In genomic region chr5:139796001-139796620, GRCm38 (mm10) we compare ENCODE assay signal across 11 mouse cellular contexts. TPM values are rescaled to one million over a fixed set of nuclear protein-coding genes. Genes with fewer than 3 reads are reported as not detected.
DNase-seq lines count a peak whose midpoint lies in the region; ATAC-seq and TF ChIP-seq lines count a peak whose summit lies in the region.
"Had no signal": no experiment of that assay in that cellular context is flagged by ENCODE, and none has a peak within 500 bp of the region (broad histone marks: within the 10 kb centered on the region; RNA-seq: fewer than 3 reads in every experiment).

No protein-coding gene starts in this region.

- 79% methylated on average over 9 of the region's 9 CpGs for WGBS in hindbrain, embryonic 13.5 days
- WGBS in hindbrain, postnatal 0 days: 70% methylated on average over 9 of the region's 9 CpGs
- 86% methylated on average over 9 of the region's 9 CpGs for WGBS in neural tube, embryonic 12.5 days
- 81% methylated on average over 9 of the region's 9 CpGs for WGBS in neural tube, embryonic 15.5 days
- 67% methylated on average over 9 of the region's 9 CpGs for WGBS in heart, embryonic 16.5 days
- 60% methylated on average over 9 of the region's 9 CpGs for WGBS in stomach, embryonic 14.5 days

- peaks cover 17% of the 10 kb centered on the region for H3K36me3 ChIP-seq in hindbrain, embryonic 13.5 days
- peaks cover 14% of the 10 kb centered on the region; the same call in 1 of the 2 replicates for H3K36me3 ChIP-seq in hindbrain, postnatal 0 days (ENCODE audit: insufficient read depth, low read length)
- peaks cover 19% of the 10 kb centered on the region for H3K36me3 ChIP-seq in neural tube, embryonic 12.5 days
- H3K36me3 ChIP-seq in neural tube, embryonic 15.5 days: peaks cover 13% of the 10 kb centered on the region
- H3K36me3 ChIP-seq in heart, embryonic 16.5 days (ENCODE audit: control insufficient read depth, insufficient read depth): peaks cover 18% of the 10 kb centered on the region
- peaks cover 13% of the 10 kb centered on the region for H3K36me3 ChIP-seq in stomach, embryonic 14.5 days (ENCODE audit: control insufficient read depth, insufficient read depth, low read length)

- no peak overlapping the region for H3K9ac ChIP-seq in hindbrain, embryonic 13.5 days
- no peak overlapping the region for H3K9ac ChIP-seq in hindbrain, postnatal 0 days (replicated peaks; ENCODE audit: low read length)
- no peak overlapping the region for H3K9ac ChIP-seq in neural tube, embryonic 12.5 days
- no peak overlapping the region for H3K9ac ChIP-seq in neural tube, embryonic 15.5 days (replicated peaks)
- peak overlapping the region; percentile 79 for H3K9ac ChIP-seq in heart, embryonic 16.5 days (ENCODE audit: low read length)
- no peak overlapping the region for H3K9ac ChIP-seq in stomach, embryonic 14.5 days (replicated peaks; ENCODE audit: low read depth, low read length)

- peaks cover 43% of the 10 kb centered on the region for H3K27me3 ChIP-seq in hindbrain, embryonic 13.5 days
- no peaks in the 10 kb centered on the region for H3K27me3 ChIP-seq in hindbrain, postnatal 0 days (ENCODE audit: insufficient read depth, low read length)
- H3K27me3 ChIP-seq in neural tube, embryonic 12.5 days (replicated peaks): no peaks in the 10 kb centered on the region; the same call in 1 of the 2 replicates
- H3K27me3 ChIP-seq in neural tube, embryonic 15.5 days (replicated peaks): no peaks in the 10 kb centered on the region
- H3K27me3 ChIP-seq in heart, embryonic 16.5 days (ENCODE audit: control insufficient read depth, insufficient read depth, low read length): no peaks in the 10 kb centered on the region
- H3K27me3 ChIP-seq in stomach, embryonic 14.5 days (ENCODE audit: control insufficient read depth, insufficient read depth, low read length): no peaks in the 10 kb centered on the region

- no peak overlapping the region for H3K4me2 ChIP-seq in hindbrain, embryonic 13.5 days
- H3K4me2 ChIP-seq in hindbrain, postnatal 0 days (ENCODE audit: low read depth, low read length): no peak overlapping the region
- H3K4me2 ChIP-seq in neural tube, embryonic 12.5 days (replicated peaks): peak overlapping the region; percentile 66; the same call in 1 of the 2 replicates
- H3K4me2 ChIP-seq in neural tube, embryonic 15.5 days: no peak overlapping the region; the same call in 1 of the 2 replicates
- peak overlapping the region; percentile 66 for H3K4me2 ChIP-seq in heart, embryonic 16.5 days (ENCODE audit: low read depth, low read length)
- H3K4me2 ChIP-seq in stomach, embryonic 14.5 days (replicated peaks; ENCODE audit: low read depth, low read length): peak overlapping the region; percentile 24; the same call in 1 of the 2 replicates

- H3K4me1 ChIP-seq in hindbrain, embryonic 13.5 days (replicated peaks): peaks cover 70% of the 10 kb centered on the region
- H3K4me1 ChIP-seq in hindbrain, postnatal 0 days (ENCODE audit: insufficient read depth, low read length): peaks cover 38% of the 10 kb centered on the region
- peaks cover 68% of the 10 kb centered on the region for H3K4me1 ChIP-seq in neural tube, embryonic 12.5 days
- peaks cover 69% of the 10 kb centered on the region for H3K4me1 ChIP-seq in neural tube, embryonic 15.5 days
- peaks cover 72% of the 10 kb centered on the region for H3K4me1 ChIP-seq in heart, embryonic 16.5 days (ENCODE audit: control insufficient read depth, insufficient read depth, low read length)
- H3K4me1 ChIP-seq in stomach, embryonic 14.5 days (ENCODE audit: control insufficient read depth, insufficient read depth, low read length): peaks cover 48% of the 10 kb centered on the region

- no peak for TF ChIP-seq CTCF in hindbrain, postnatal 0 days (IDR thresholded peaks at IDR 0.05; ENCODE audit: low read depth)

- peak overlapping the region; percentile 97; the same call in 1 of the 2 replicates for H3K27ac ChIP-seq in hindbrain, embryonic 13.5 days
- no peak overlapping the region for H3K27ac ChIP-seq in hindbrain, postnatal 0 days
- no peak overlapping the region for H3K27ac ChIP-seq in neural tube, embryonic 12.5 days
- no peak overlapping the region for H3K27ac ChIP-seq in neural tube, embryonic 15.5 days (replicated peaks)
- peak overlapping the region; percentile 98 for H3K27ac ChIP-seq in heart, embryonic 16.5 days (ENCODE audit: low read length)
- H3K27ac ChIP-seq in stomach, embryonic 14.5 days (ENCODE audit: low read length): peak overlapping the region; percentile 29

- ATAC-seq in hindbrain, embryonic 13.5 days (ENCODE audit: low FRiP score): no peak
- no peak for ATAC-seq in hindbrain, postnatal 0 days
- no peak for ATAC-seq in neural tube, embryonic 12.5 days (ENCODE audit: low FRiP score, low read depth)
- no peak for ATAC-seq in neural tube, embryonic 15.5 days (ENCODE audit: low FRiP score)
- no peak for ATAC-seq in heart, embryonic 16.5 days (replicated peaks; ENCODE audit: extremely low read depth, insufficient read depth, low FRiP score)
- no peak for ATAC-seq in stomach, embryonic 14.5 days (ENCODE audit: insufficient number of reproducible peaks, insufficient read depth, low FRiP score, low read depth)

- no peaks in the 10 kb centered on the region for H3K9me3 ChIP-seq in hindbrain, embryonic 13.5 days
- no peaks in the 10 kb centered on the region for H3K9me3 ChIP-seq in hindbrain, postnatal 0 days (ENCODE audit: low read length)
- H3K9me3 ChIP-seq in neural tube, embryonic 12.5 days: no peaks in the 10 kb centered on the region
- no peaks in the 10 kb centered on the region for H3K9me3 ChIP-seq in neural tube, embryonic 15.5 days (replicated peaks)
- H3K9me3 ChIP-seq in heart, embryonic 16.5 days (replicated peaks; ENCODE audit: control insufficient read depth, low read length): no peaks in the 10 kb centered on the region
- no peaks in the 10 kb centered on the region for H3K9me3 ChIP-seq in stomach, embryonic 14.5 days (ENCODE audit: control insufficient read depth, low read depth, low read length)
- H3K9me3 ChIP-seq: G1E had no signal

- DNase-seq in hindbrain, postnatal 0 days (ENCODE audit: low spot score): no peak
- DNase-seq in thymus, adult 18-20 months: no peak
- DNase-seq in frontal cortex, adult 2 months (ENCODE audit: extremely low spot score in 1 of 2, low spot score in 1 of 2): no peak

- H3K4me3 ChIP-seq in hindbrain, embryonic 13.5 days: no peak overlapping the region
- H3K4me3 ChIP-seq in hindbrain, postnatal 0 days (ENCODE audit: low read length): no peak overlapping the region
- no peak overlapping the region for H3K4me3 ChIP-seq in neural tube, embryonic 12.5 days
- H3K4me3 ChIP-seq in neural tube, embryonic 15.5 days (replicated peaks): no peak overlapping the region
- no peak overlapping the region for H3K4me3 ChIP-seq in heart, embryonic 16.5 days (ENCODE audit: low read length)
- H3K4me3 ChIP-seq in stomach, embryonic 14.5 days (ENCODE audit: low read depth, low read length): no peak overlapping the region

RNA-seq across cellular contexts. Expression of gene Mafk, which starts 4.8 kb away (rescaled TPM):
- polyA plus RNA-seq in hindbrain, embryonic 13.5 days (2015; fragmentation: Nextera tagmentation; extraction: Ambion mirVana): 13.2 and 13.4 TPM in 2 replicates
- total RNA-seq in hindbrain, postnatal 0 days (2014; rRNA removed): 12.9 and 13.1 TPM in 2 replicates
- polyA plus RNA-seq in hindbrain, postnatal 0 days (2015; fragmentation: Nextera tagmentation; extraction: Ambion mirVana): 6.5 and 7.0 TPM in 2 replicates
- 12.8 and 12.9 TPM in 2 replicates for polyA plus RNA-seq in neural tube, embryonic 12.5 days (2016; fragmentation: Nextera tagmentation; extraction: Ambion mirVana)
- polyA plus RNA-seq in neural tube, embryonic 15.5 days (2015; fragmentation: Nextera tagmentation; extraction: Ambion mirVana): 10.8 and 14.2 TPM in 2 replicates
- 22.1 and 24.9 TPM in 2 replicates for polyA plus RNA-seq in heart, embryonic 16.5 days (2015; fragmentation: Nextera tagmentation; extraction: Ambion mirVana)
- polyA plus RNA-seq in stomach, embryonic 14.5 days (2014; fragmentation: Nextera tagmentation; extraction: Ambion mirVana): 6.9 and 7.1 TPM in 2 replicates
- polyA plus RNA-seq in frontal cortex, adult 2 months (2012; rRNA removed): 6.9 and 7.3 TPM in 2 replicates

RNA-seq across cellular contexts. Expression of gene Ints1, which starts 20.6 kb away (rescaled TPM):
- 24.7 and 27.3 TPM in 2 replicates for polyA plus RNA-seq in hindbrain, embryonic 13.5 days (2015; fragmentation: Nextera tagmentation; extraction: Ambion mirVana)
- total RNA-seq in hindbrain, postnatal 0 days (2014; rRNA removed): 126 and 158 TPM in 2 replicates
- 23.2 and 24.3 TPM in 2 replicates for polyA plus RNA-seq in hindbrain, postnatal 0 days (2015; fragmentation: Nextera tagmentation; extraction: Ambion mirVana)
- polyA plus RNA-seq in neural tube, embryonic 12.5 days (2016; fragmentation: Nextera tagmentation; extraction: Ambion mirVana): 33.7 and 34.3 TPM in 2 replicates
- 25.6 and 29.0 TPM in 2 replicates for polyA plus RNA-seq in neural tube, embryonic 15.5 days (2015; fragmentation: Nextera tagmentation; extraction: Ambion mirVana)
- polyA plus RNA-seq in heart, embryonic 16.5 days (2015; fragmentation: Nextera tagmentation; extraction: Ambion mirVana): 16.9 and 20.2 TPM in 2 replicates
- polyA plus RNA-seq in stomach, embryonic 14.5 days (2014; fragmentation: Nextera tagmentation; extraction: Ambion mirVana): 27.3 and 35.3 TPM in 2 replicates
- polyA plus RNA-seq in frontal cortex, adult 2 months (2012; rRNA removed): 70.4 and 73.5 TPM in 2 replicates

RNA-seq across cellular contexts. Expression of gene Tmem184a, which starts 23.6 kb away (rescaled TPM):
- 0.05 and 0.12 TPM in 2 replicates for polyA plus RNA-seq in hindbrain, embryonic 13.5 days (2015; fragmentation: Nextera tagmentation; extraction: Ambion mirVana)
- total RNA-seq in hindbrain, postnatal 0 days (2014; rRNA removed): 0.04 and 0.31 TPM in 2 replicates
- polyA plus RNA-seq in hindbrain, postnatal 0 days (2015; fragmentation: Nextera tagmentation; extraction: Ambion mirVana): 0.06 and 0.08 TPM in 2 replicates
- 0.29 and 0.68 TPM in 2 replicates for polyA plus RNA-seq in neural tube, embryonic 12.5 days (2016; fragmentation: Nextera tagmentation; extraction: Ambion mirVana)
- polyA plus RNA-seq in neural tube, embryonic 15.5 days (2015; fragmentation: Nextera tagmentation; extraction: Ambion mirVana): 0.20 and 1.7 TPM in 2 replicates
- 0.46 and 1.3 TPM in 2 replicates for polyA plus RNA-seq in heart, embryonic 16.5 days (2015; fragmentation: Nextera tagmentation; extraction: Ambion mirVana)
- polyA plus RNA-seq in stomach, embryonic 14.5 days (2014; fragmentation: Nextera tagmentation; extraction: Ambion mirVana): 9.0 and 10.3 TPM in 2 replicates
- polyA plus RNA-seq in frontal cortex, adult 2 months (2012; rRNA removed): 0.10 and 0.34 TPM in 2 replicates

RNA-seq across cellular contexts. Expression of gene Gm26938, which starts 30.1 kb away (rescaled TPM):
- polyA plus RNA-seq in hindbrain, embryonic 13.5 days (2015; fragmentation: Nextera tagmentation; extraction: Ambion mirVana): not detected in 2 replicates
- total RNA-seq in hindbrain, postnatal 0 days (2014; rRNA removed): not detected in 2 replicates
- polyA plus RNA-seq in hindbrain, postnatal 0 days (2015; fragmentation: Nextera tagmentation; extraction: Ambion mirVana): not detected in 2 replicates
- not detected in 2 replicates for polyA plus RNA-seq in neural tube, embryonic 12.5 days (2016; fragmentation: Nextera tagmentation; extraction: Ambion mirVana)
- polyA plus RNA-seq in neural tube, embryonic 15.5 days (2015; fragmentation: Nextera tagmentation; extraction: Ambion mirVana): not detected in 2 replicates
- not detected in 2 replicates for polyA plus RNA-seq in heart, embryonic 16.5 days (2015; fragmentation: Nextera tagmentation; extraction: Ambion mirVana)
- not detected in 2 replicates for polyA plus RNA-seq in stomach, embryonic 14.5 days (2014; fragmentation: Nextera tagmentation; extraction: Ambion mirVana)
- not detected in 2 replicates for polyA plus RNA-seq in frontal cortex, adult 2 months (2012; rRNA removed)
- total RNA-seq: G1E; megakaryocyte-erythroid progenitor cell, adult 5-6 weeks had no signal
- polyA plus RNA-seq: G1E; kidney, embryonic 14.5 days had no signal

RNA-seq across cellular contexts. Expression of gene Psmg3, which starts 30.6 kb away (rescaled TPM):
- 73.5 and 78.7 TPM in 2 replicates for polyA plus RNA-seq in hindbrain, embryonic 13.5 days (2015; fragmentation: Nextera tagmentation; extraction: Ambion mirVana)
- total RNA-seq in hindbrain, postnatal 0 days (2014; rRNA removed): 23.6 and 26.1 TPM in 2 replicates
- polyA plus RNA-seq in hindbrain, postnatal 0 days (2015; fragmentation: Nextera tagmentation; extraction: Ambion mirVana): 59.0 and 60.6 TPM in 2 replicates
- polyA plus RNA-seq in neural tube, embryonic 12.5 days (2016; fragmentation: Nextera tagmentation; extraction: Ambion mirVana): 68.5 and 70.2 TPM in 2 replicates
- 72.1 and 76.3 TPM in 2 replicates for polyA plus RNA-seq in neural tube, embryonic 15.5 days (2015; fragmentation: Nextera tagmentation; extraction: Ambion mirVana)
- polyA plus RNA-seq in heart, embryonic 16.5 days (2015; fragmentation: Nextera tagmentation; extraction: Ambion mirVana): 43.3 and 44.6 TPM in 2 replicates
- polyA plus RNA-seq in stomach, embryonic 14.5 days (2014; fragmentation: Nextera tagmentation; extraction: Ambion mirVana): 61.3 and 72.7 TPM in 2 replicates
- 29.9 and 32.5 TPM in 2 replicates for polyA plus RNA-seq in frontal cortex, adult 2 months (2012; rRNA removed)

Comparison
In these comparisons a context has a peak if more than half of its experiments do, and no peak if none do; other contexts are left out.
1. H3K27ac ChIP-seq: peak in hindbrain, embryonic 13.5 days (single experiment), heart, embryonic 16.5 days (single experiment) and stomach, embryonic 14.5 days (single experiment); none in hindbrain, postnatal 0 days (single experiment), neural tube, embryonic 12.5 days (single experiment) and neural tube, embryonic 15.5 days (single experiment).
2. H3K4me2 ChIP-seq: peak in neural tube, embryonic 12.5 days (single experiment), heart, embryonic 16.5 days (single experiment) and stomach, embryonic 14.5 days (single experiment); none in hindbrain, embryonic 13.5 days (single experiment), hindbrain, postnatal 0 days (single experiment) and neural tube, embryonic 15.5 days (single experiment).